Mouse (Mus musculus): ENCODE data around the gene Slc48a1. TPM values are rescaled to one million over a fixed set of nuclear protein-coding genes. Genes with fewer than 3 reads are reported as not detected.
A peak's percentile ranks its signal among the peaks of the same experiment; 100 is the strongest.

Gene Slc48a1
- polyA plus RNA-seq, 1 experiment from 2014 or later, result 34.2 TPM

DNA sequence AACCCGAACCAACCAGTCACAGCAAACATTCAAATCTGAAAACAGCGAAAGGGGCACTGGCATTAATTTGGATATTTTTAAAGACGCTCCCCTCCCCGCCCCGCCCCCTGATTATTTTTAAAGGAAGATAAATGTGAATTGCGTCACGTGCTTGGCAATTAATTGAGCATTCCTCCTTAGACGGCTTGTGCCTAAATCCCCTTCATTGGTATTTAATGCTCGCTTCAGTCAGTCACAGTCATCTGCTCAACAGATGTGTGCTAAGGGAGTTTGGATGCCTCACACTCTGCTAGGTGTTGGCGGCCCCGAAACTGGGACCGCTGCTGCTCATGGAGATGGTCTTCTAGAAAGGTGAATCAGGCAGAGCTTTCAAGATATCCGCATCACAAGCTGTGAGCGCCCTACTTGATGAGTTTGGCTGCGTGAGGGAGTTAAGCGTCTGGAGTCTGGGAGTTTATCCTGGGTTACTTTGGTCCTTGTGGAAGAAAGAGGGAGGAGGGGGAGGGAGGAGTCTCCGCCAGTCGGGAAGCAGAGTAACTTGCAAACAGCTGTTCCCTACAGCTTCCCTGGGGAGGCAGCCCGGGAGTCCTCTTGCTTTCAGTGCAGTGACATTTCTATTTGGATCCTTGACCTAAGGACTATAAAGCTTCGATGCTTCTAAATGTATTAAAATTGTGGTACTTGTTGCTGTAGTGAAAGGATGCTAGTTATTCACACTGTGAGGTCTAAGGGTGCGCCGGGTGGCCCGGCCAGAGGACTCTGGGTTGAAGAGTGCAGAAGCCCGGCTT is 3.8 kb downstream of the Slc48a1 start:
- WGBS, result 2% methylated on average over 24 of the region's 24 CpGs
- Histone ChIP-seq H3K4me2 (peak overlapping the region; percentile 56), H3K9me3 (no peaks in the 10 kb centered on the region), H3K36me3 (no peaks in the 10 kb centered on the region), H3K27me3 (peaks cover 6% of the 10 kb centered on the region; the same call in 1 of the 2 replicates), H3K27ac (peak overlapping the region; percentile 89), H3K4me3 (replicated peaks) (peak overlapping the region; percentile 20), H3K4me1 (replicated peaks) (peaks cover 40% of the 10 kb centered on the region), H3K9ac (replicated peaks) (no peak overlapping the region)
- peak; percentile 38; the same call in 1 of the 2 replicates for ATAC-seq (ENCODE audit: insufficient number of reproducible peaks, insufficient read depth, low FRiP score, low TSS enrichment, low read depth)

DNA sequence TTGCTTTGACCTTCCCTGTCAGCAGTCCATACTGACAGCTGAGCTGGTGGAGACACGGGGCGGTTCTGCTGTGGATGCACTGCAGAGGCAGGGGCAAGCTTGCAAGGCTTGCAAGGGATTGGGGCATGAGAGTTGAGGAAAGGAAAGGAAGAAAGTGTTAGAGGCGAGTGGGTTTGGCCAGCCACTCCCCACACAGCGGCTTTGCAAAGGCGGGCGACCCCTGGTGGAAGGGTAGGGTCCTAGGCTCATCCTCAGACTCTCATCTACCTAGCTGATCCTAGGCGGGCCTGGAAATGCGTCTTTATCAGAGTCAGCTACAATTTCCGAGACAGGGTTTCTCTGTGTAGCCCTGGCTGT is 4.4 kb downstream of the Slc48a1 start:
- 4% methylated on average over 9 of the region's 9 CpGs for WGBS
- no peaks in the 10 kb centered on the region for H3K36me3 ChIP-seq
- no peak overlapping the region for H3K9ac ChIP-seq (replicated peaks)
- H3K9me3 ChIP-seq, result no peaks in the 10 kb centered on the region
- peak overlapping the region; percentile 56 for H3K4me2 ChIP-seq
- peaks cover 6% of the 10 kb centered on the region; the same call in 1 of the 2 replicates for H3K27me3 ChIP-seq
- peaks cover 38% of the 10 kb centered on the region for H3K4me1 ChIP-seq (replicated peaks)
- H3K4me3 ChIP-seq (replicated peaks), result peak overlapping the region; percentile 20
- H3K27ac ChIP-seq, result peak overlapping the region; percentile 89
- ATAC-seq (ENCODE audit: insufficient number of reproducible peaks, insufficient read depth, low FRiP score, low TSS enrichment, low read depth), result 0 out of 2 replicates have a peak, but pooled peaks have one; percentile 26

DNA sequence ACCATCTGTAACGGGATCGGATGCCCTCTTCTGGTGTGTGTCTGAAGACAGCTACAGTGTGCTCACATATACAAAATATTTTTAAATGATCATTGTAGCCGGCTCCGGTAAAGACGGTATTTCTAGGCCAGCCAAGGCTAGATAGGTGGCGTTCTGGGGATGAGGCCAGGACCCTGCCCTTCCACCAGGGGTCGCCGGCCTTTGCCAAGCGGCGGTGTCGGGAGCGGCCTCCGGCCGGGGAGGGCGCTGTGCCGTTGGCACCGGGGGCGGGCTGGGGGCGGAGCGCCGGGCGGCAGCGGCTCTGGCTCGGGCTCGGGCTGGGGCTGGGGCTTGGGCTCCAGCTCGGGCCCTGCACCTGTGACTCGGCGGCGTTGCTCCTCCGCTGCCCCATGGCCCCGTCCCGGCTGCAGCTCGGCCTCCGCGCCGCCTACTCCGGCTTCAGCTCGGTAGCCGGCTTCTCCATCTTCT is 5.8 kb downstream of the Slc48a1 start:
- Histone ChIP-seq H3K27ac (no peak overlapping the region), H3K36me3 (no peaks in the 10 kb centered on the region), H3K9ac (replicated peaks) (peak overlapping the region; percentile 78), H3K4me1 (replicated peaks) (peaks cover 41% of the 10 kb centered on the region), H3K27me3 (peaks cover 6% of the 10 kb centered on the region; the same call in 1 of the 2 replicates), H3K9me3 (no peaks in the 10 kb centered on the region), H3K4me3 (replicated peaks) (peak overlapping the region; percentile 81), H3K4me2 (peak overlapping the region; percentile 93)
- peak; percentile 45 for ATAC-seq (ENCODE audit: insufficient number of reproducible peaks, insufficient read depth, low FRiP score, low TSS enrichment, low read depth)
- WGBS, result 4% methylated on average over 37 of the region's 39 CpGs

DNA sequence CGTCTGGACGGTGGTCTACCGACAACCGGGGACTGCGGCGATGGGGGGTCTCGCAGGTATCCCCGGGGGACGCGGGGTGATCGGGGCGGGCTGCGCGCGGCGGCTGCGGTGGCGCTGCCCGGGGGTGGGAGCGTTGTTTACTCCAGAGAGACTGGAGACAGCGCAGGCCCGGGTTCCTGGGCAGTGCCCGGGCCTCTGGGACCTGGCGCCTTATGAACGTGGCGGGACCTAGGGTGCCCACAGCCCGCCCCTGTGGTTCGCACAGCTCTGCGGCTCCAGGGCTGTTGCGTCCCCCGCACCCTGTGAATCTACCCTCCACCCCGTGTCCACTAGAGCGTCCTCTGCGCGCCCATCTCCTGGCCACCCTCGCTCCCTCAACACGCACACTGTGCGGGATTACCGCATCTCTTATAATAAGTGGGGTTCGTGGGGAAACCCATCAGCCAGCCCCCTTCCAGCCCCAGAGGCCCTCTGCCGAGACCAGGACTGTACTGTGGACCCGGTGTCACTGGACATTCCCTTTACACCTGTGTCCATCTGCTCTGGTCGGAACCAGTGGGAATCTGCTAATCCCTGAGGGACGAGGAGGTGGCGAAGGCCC is 6.3 kb downstream of the Slc48a1 start:
- Histone ChIP-seq H3K4me2 (peak overlapping the region; percentile 93), H3K9me3 (no peaks in the 10 kb centered on the region), H3K9ac (replicated peaks) (peak overlapping the region; percentile 78), H3K27ac (no peak overlapping the region), H3K27me3 (peaks cover 6% of the 10 kb centered on the region; the same call in 1 of the 2 replicates), H3K4me3 (replicated peaks) (peak overlapping the region; percentile 81), H3K4me1 (replicated peaks) (peaks cover 40% of the 10 kb centered on the region), H3K36me3 (peaks cover 3% of the 10 kb centered on the region; the same call in 1 of the 2 replicates)
- WGBS, result 6% methylated on average over 45 of the region's 45 CpGs
- ATAC-seq (ENCODE audit: insufficient number of reproducible peaks, insufficient read depth, low FRiP score, low TSS enrichment, low read depth), result peak; percentile 40; the same call in 1 of the 2 replicates

DNA sequence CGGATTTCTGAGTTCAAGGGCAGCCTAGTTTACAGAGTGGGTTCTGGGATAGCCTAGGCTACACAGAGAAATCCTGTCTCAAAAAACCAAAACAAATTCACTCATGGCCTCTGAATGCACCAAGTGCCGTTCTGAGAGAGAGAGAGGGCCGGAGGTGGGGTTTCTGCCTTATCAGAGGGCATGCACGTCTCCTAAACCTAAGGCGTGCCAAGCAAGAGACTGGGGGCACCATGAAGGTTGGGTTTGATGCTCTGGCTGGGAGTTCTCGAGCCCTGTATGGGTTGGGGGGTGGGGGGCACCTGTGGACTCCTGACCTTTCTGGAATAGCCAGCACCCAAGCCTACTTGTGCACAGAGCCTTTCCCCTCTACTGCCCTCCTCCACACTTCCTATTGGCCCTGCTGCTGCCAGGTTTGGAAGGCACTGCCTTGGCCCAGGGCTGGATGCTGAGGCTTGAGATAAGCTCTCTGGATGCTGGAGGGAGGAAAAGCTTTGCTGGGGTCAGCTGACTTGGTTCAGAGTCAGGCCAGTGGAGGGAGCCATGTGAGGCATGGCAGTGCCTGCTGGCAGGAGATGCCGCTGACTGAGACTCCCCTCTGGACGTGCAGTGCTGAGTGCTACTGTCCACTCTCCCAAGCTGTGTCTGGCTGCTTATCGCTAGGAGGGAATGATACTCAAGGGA is 7.6 kb downstream of the Slc48a1 start:
- 0 out of 2 replicates have a peak overlapping the region, but pooled peaks have one; percentile 2 for H3K4me2 ChIP-seq
- H3K9ac ChIP-seq (replicated peaks), result no peak overlapping the region
- peaks cover 28% of the 10 kb centered on the region for H3K4me1 ChIP-seq (replicated peaks)
- no peak overlapping the region for H3K27ac ChIP-seq
- H3K36me3 ChIP-seq, result peaks cover 11% of the 10 kb centered on the region
- no peak overlapping the region for H3K4me3 ChIP-seq (replicated peaks)
- no peak for ATAC-seq (ENCODE audit: insufficient number of reproducible peaks, insufficient read depth, low FRiP score, low TSS enrichment, low read depth)
- H3K9me3 ChIP-seq, result no peaks in the 10 kb centered on the region
- H3K27me3 ChIP-seq, result peaks cover 6% of the 10 kb centered on the region; the same call in 1 of the 2 replicates
- 86% methylated on average over 9 of the region's 9 CpGs for WGBS

DNA sequence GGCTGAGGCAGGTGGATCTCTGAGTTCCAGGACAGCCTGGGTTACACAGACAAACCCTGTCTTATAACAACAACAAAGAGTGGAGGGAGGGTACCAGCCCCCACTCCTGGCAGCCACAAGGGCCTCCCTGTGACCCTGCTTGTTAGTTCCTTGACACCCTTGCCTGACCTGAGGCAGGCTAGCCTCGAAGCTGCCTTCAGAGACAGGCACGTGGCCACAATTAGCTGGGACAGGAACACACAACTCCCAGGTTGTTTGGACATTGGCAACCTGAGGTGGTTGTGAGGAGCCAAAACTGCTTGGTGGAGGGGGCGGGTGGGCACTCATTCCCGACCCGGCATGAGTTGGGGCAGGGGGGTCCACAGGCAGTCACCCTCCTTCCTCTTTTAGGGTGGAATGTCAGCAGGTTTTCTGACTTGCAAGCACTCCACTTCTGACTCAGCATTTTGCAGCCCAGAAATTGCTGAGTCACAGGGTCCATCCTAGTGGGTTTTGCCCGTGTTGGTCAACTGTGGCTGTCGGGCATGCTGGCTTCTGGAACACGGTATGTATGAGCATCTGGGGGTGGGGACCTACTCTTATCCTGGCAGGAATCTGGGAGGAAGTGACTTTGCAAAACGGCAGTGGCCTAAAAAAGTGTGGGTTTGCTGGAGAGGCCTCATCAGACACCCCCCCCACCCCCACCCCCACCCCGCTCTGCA is 8.2 kb downstream of the Slc48a1 start:
- H3K4me2 ChIP-seq, result 0 out of 2 replicates have a peak overlapping the region, but pooled peaks have one; percentile 2
- no peak overlapping the region for H3K9ac ChIP-seq (replicated peaks)
- H3K27ac ChIP-seq, result no peak overlapping the region
- peaks cover 6% of the 10 kb centered on the region; the same call in 1 of the 2 replicates for H3K27me3 ChIP-seq
- H3K4me1 ChIP-seq (replicated peaks), result peaks cover 21% of the 10 kb centered on the region
- peaks cover 18% of the 10 kb centered on the region for H3K36me3 ChIP-seq
- no peak for ATAC-seq (ENCODE audit: insufficient number of reproducible peaks, insufficient read depth, low FRiP score, low TSS enrichment, low read depth)
- no peaks in the 10 kb centered on the region for H3K9me3 ChIP-seq
- WGBS, result 80% methylated on average over 10 of the region's 10 CpGs
- no peak overlapping the region for H3K4me3 ChIP-seq (replicated peaks)

DNA sequence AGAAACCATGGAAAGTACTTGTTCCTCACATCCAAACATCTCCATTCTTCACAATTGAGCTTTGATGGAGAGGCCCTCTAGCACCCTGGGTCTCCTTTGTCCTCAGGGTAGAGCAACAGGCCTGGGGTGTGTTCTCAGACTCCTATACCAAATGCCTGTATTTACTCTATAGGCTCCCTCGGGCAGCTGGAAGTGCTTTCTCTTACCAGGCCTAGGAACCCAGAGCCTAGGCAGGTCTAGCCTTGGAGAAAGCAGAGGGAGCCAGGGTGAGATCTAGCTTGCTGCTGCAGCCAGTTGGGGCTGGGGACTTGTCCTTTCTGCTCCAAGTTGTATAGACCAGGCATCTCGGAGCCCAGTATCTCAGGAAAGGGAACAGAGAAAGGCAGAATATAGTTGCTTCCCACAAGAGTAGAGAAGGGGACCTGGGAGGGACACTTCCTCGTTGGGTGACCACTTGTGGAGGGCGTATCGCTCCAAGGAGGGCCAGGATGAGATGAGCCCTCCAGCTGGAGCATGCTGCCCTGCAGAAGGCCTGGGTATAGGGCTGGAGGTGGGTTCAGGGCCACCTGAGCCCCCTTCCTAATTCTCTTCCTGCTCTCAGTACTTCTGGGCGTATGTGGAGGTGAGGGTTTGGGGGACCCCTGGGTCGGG is 9.0 kb downstream of the Slc48a1 start:
- Histone ChIP-seq H3K9me3 (no peaks in the 10 kb centered on the region), H3K4me1 (replicated peaks) (peaks cover 14% of the 10 kb centered on the region), H3K9ac (replicated peaks) (no peak overlapping the region), H3K27ac (no peak overlapping the region), H3K4me3 (replicated peaks) (no peak overlapping the region), H3K4me2 (no peak overlapping the region), H3K36me3 (peaks cover 25% of the 10 kb centered on the region), H3K27me3 (peaks cover 6% of the 10 kb centered on the region; the same call in 1 of the 2 replicates)
- no peak for ATAC-seq (ENCODE audit: insufficient number of reproducible peaks, insufficient read depth, low FRiP score, low TSS enrichment, low read depth)
- WGBS, result 80% methylated on average over 7 of the region's 7 CpGs

DNA sequence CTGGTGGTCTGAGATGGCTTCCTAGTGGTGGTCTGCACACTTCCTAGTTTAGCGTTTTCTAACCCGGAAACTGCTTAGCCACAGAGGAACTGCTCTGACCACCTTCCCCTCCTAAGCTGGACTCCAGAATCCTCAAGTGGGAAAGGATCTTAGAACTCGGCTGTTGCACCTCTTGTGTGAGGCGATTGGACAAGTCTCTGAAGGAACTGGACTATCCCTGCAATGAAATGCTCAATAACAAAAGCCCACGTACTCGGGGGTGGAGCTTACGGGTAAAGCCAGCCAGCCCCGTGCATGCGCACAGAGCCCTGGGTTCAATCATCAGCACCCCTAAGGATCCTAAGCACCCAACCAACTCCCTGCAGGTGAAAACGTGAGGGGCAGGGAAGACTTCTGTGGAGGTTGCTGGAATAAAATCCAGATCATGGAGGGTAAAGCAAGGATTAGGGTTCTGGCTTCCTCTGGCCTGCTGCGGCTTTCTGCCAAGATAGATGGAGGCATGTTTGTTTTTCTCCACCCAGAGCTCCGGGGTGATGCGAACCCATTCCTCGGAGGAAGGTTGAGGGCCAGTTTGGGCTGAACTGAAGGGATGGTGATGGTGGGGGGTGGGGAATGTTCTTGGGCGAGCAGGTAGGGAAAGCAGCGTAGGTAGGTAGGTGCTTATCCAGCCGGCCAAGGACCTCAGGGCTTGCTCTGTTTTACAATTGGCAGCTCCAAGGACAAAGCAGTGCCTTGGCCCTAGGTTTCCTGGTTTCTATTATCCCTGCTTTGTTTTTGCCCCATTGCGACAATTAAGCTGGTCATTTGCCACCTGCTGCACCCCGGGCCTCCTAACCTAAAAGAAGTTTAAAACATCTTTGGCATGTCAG is 9.7 kb downstream of the Slc48a1 start:
- 76% methylated on average over 19 of the region's 19 CpGs for WGBS
- ATAC-seq (ENCODE audit: insufficient number of reproducible peaks, insufficient read depth, low FRiP score, low TSS enrichment, low read depth), result no peak

GRCm38 (mm10) chr15:97788821-97789220 is 10.5 kb downstream of the Slc48a1 start:
- no peak overlapping the region for H3K9ac ChIP-seq (replicated peaks)
- H3K9me3 ChIP-seq, result no peaks in the 10 kb centered on the region
- H3K36me3 ChIP-seq, result peaks cover 40% of the 10 kb centered on the region
- no peak for ATAC-seq (ENCODE audit: insufficient number of reproducible peaks, insufficient read depth, low FRiP score, low TSS enrichment, low read depth)
- 69% methylated on average over 6 of the region's 6 CpGs for WGBS
- no peak overlapping the region for H3K4me3 ChIP-seq (replicated peaks)
- peaks cover 6% of the 10 kb centered on the region; the same call in 1 of the 2 replicates for H3K27me3 ChIP-seq
- peaks cover 5% of the 10 kb centered on the region; the same call in 1 of the 2 replicates for H3K4me1 ChIP-seq (replicated peaks)
- no peak overlapping the region for H3K4me2 ChIP-seq
- peak overlapping the region; percentile 45; the same call in 1 of the 2 replicates for H3K27ac ChIP-seq

More for the DNA sequence above, 9.7 kb downstream of the Slc48a1 start:
- Histone ChIP-seq H3K27me3 (peaks cover 6% of the 10 kb centered on the region; the same call in 1 of the 2 replicates), H3K9ac (replicated peaks) (no peak overlapping the region), H3K4me2 (no peak overlapping the region), H3K9me3 (no peaks in the 10 kb centered on the region), H3K27ac (no peak overlapping the region), H3K36me3 (peaks cover 32% of the 10 kb centered on the region), H3K4me1 (replicated peaks) (peaks cover 6% of the 10 kb centered on the region), H3K4me3 (replicated peaks) (no peak overlapping the region)

All from limb, embryonic 12.5 days (tissue).